Mouse (Mus musculus): ENCODE results near the gene Tmub1. TPM values are rescaled to one million over a fixed set of nuclear protein-coding genes. Genes with fewer than 3 reads are reported as not detected.

Gene Tmub1
- polyA plus RNA-seq, 2 experiments: 23.5 to 29.8 TPM

Other genes starting within 250 kb of the Tmub1 start
- gene Kcnh2, start 96.2 kb downstream of the Tmub1 start, polyA plus RNA-seq (2012; rRNA removed): 16.2 and 26.5 TPM in 2 replicates
- 2.8 and 3.8 TPM in 2 replicates for gene Kcnh2, start 96.2 kb downstream of the Tmub1 start, polyA plus RNA-seq (2014; fragmentation: Nextera tagmentation; extraction: Ambion mirVana)
- 7.3 and 7.4 TPM in 2 replicates for gene Nos3, start 83.0 kb downstream of the Tmub1 start, polyA plus RNA-seq (2012; rRNA removed)
- 4.8 and 6.1 TPM in 2 replicates for gene Nos3, start 83.0 kb downstream of the Tmub1 start, polyA plus RNA-seq (2014; fragmentation: Nextera tagmentation; extraction: Ambion mirVana)
- gene Atg9b, start 55.7 kb downstream of the Tmub1 start, polyA plus RNA-seq (2012; rRNA removed): 1.7 and 2.4 TPM in 2 replicates
- gene Atg9b, start 55.7 kb downstream of the Tmub1 start, polyA plus RNA-seq (2014; fragmentation: Nextera tagmentation; extraction: Ambion mirVana): 0.54 and 1.3 TPM in 2 replicates
- 45.3 and 58.3 TPM in 2 replicates for gene Abcb8, start 54.2 kb downstream of the Tmub1 start, polyA plus RNA-seq (2012; rRNA removed)
- gene Abcb8, start 54.2 kb downstream of the Tmub1 start, polyA plus RNA-seq (2014; fragmentation: Nextera tagmentation; extraction: Ambion mirVana): 35.8 and 37.3 TPM in 2 replicates
- gene Asic3, start 34.5 kb downstream of the Tmub1 start, polyA plus RNA-seq (2012; rRNA removed): 3.0 and 6.2 TPM in 2 replicates
- gene Asic3, start 34.5 kb downstream of the Tmub1 start, polyA plus RNA-seq (2014; fragmentation: Nextera tagmentation; extraction: Ambion mirVana): 0.36 and 1.2 TPM in 2 replicates
- gene Cdk5, start 24.3 kb downstream of the Tmub1 start, polyA plus RNA-seq (2012; rRNA removed): 127 and 165 TPM in 2 replicates
- 51.7 TPM in 2 replicates for gene Cdk5, start 24.3 kb downstream of the Tmub1 start, polyA plus RNA-seq (2014; fragmentation: Nextera tagmentation; extraction: Ambion mirVana)
- 69.1 and 84.1 TPM in 2 replicates for gene Slc4a2, start 24.0 kb downstream of the Tmub1 start, polyA plus RNA-seq (2012; rRNA removed)
- gene Slc4a2, start 24.0 kb downstream of the Tmub1 start, polyA plus RNA-seq (2014; fragmentation: Nextera tagmentation; extraction: Ambion mirVana): 30.0 and 37.1 TPM in 2 replicates
- 295 and 397 TPM in 2 replicates for gene Fastk, start 2.6 kb downstream of the Tmub1 start, polyA plus RNA-seq (2012; rRNA removed)
- gene Fastk, start 2.6 kb downstream of the Tmub1 start, polyA plus RNA-seq (2014; fragmentation: Nextera tagmentation; extraction: Ambion mirVana): 113 and 120 TPM in 2 replicates
- gene Agap3, start 4.3 kb upstream of the Tmub1 start, polyA plus RNA-seq (2012; rRNA removed): 103 and 114 TPM in 2 replicates
- gene Agap3, start 4.3 kb upstream of the Tmub1 start, polyA plus RNA-seq (2014; fragmentation: Nextera tagmentation; extraction: Ambion mirVana): 57.9 and 61.7 TPM in 2 replicates
- gene Gbx1, start 79.3 kb upstream of the Tmub1 start, polyA plus RNA-seq (2012; rRNA removed): 0.04 and 0.05 TPM in 2 replicates
- not detected in 2 replicates for gene Gbx1, start 79.3 kb upstream of the Tmub1 start, polyA plus RNA-seq (2014; fragmentation: Nextera tagmentation; extraction: Ambion mirVana)
- gene Asb10, start 93.1 kb upstream of the Tmub1 start, polyA plus RNA-seq (2012; rRNA removed): 2.7 and 3.8 TPM in 2 replicates
- gene Asb10, start 93.1 kb upstream of the Tmub1 start, polyA plus RNA-seq (2014; fragmentation: Nextera tagmentation; extraction: Ambion mirVana): 0.62 and 1.1 TPM in 2 replicates
- gene 4931409K22Rik, start 109.0 kb upstream of the Tmub1 start, polyA plus RNA-seq (2012; rRNA removed): 0.35 and 0.51 TPM in 2 replicates
- gene 4931409K22Rik, start 109.0 kb upstream of the Tmub1 start, polyA plus RNA-seq (2014; fragmentation: Nextera tagmentation; extraction: Ambion mirVana): 0.12 and 0.17 TPM in 2 replicates
- 81.0 and 82.5 TPM in 2 replicates for gene Abcf2, start 129.6 kb upstream of the Tmub1 start, polyA plus RNA-seq (2012; rRNA removed)
- gene Abcf2, start 129.6 kb upstream of the Tmub1 start, polyA plus RNA-seq (2014; fragmentation: Nextera tagmentation; extraction: Ambion mirVana): 94.3 TPM in 2 replicates
- gene Chpf2, start 138.9 kb upstream of the Tmub1 start, polyA plus RNA-seq (2012; rRNA removed): 56.2 and 57.0 TPM in 2 replicates
- 21.3 and 23.1 TPM in 2 replicates for gene Chpf2, start 138.9 kb upstream of the Tmub1 start, polyA plus RNA-seq (2014; fragmentation: Nextera tagmentation; extraction: Ambion mirVana)
- 91.5 and 93.6 TPM in 2 replicates for gene Smarcd3, start 176.6 kb upstream of the Tmub1 start, polyA plus RNA-seq (2012; rRNA removed)
- gene Smarcd3, start 176.6 kb upstream of the Tmub1 start, polyA plus RNA-seq (2014; fragmentation: Nextera tagmentation; extraction: Ambion mirVana): 52.7 and 59.6 TPM in 2 replicates
- 37.1 and 39.4 TPM in 2 replicates for gene Nub1, start 237.7 kb upstream of the Tmub1 start, polyA plus RNA-seq (2012; rRNA removed)
- gene Nub1, start 237.7 kb upstream of the Tmub1 start, polyA plus RNA-seq (2014; fragmentation: Nextera tagmentation; extraction: Ambion mirVana): 33.4 and 35.1 TPM in 2 replicates

All from limb, embryonic 14.5 days (tissue).